Mouse (Mus musculus): ENCODE data around the gene Ptprg. TPM values are rescaled to one million over a fixed set of nuclear protein-coding genes. Genes with fewer than 3 reads are reported as not detected.

Gene Ptprg
- polyA plus RNA-seq, 1 experiment = 16.6 TPM

DNA sequence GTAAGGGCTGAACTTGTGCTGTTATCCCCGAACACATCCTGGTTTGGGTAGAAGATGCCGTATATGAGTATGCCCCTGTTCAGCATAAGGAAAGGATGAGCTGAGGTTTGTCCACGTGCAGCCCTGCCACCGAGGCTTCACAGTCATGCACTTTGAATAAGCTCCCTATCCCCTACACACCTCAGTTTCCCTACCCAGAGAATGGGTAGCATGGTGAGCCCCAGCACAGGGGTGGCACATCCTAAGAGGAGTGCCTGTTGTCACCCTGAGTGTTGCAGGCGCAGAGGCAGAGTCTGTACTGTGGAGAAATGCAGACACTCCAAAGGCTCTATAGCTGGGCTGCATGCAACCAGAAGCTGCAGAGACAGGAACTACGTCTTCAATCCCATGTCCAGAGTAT, 599.4 kb downstream of the Ptprg start:
- Histone ChIP-seq H3ac (ENCODE audit: control insufficient read depth, insufficient read length, low read depth) (no peak overlapping the region), H3K79me2 (ENCODE audit: control insufficient read depth, insufficient read depth) (no peaks in the 10 kb centered on the region), H3K79me3 (ENCODE audit: low read depth) (no peaks in the 10 kb centered on the region), H3K27me3 (ENCODE audit: control insufficient read depth, insufficient read depth, insufficient read length) (no peaks in the 10 kb centered on the region), H3K4me3 (ENCODE audit: insufficient read depth, poor library complexity, severe bottlenecking) (no peak overlapping the region), H3K36me3 (ENCODE audit: control insufficient read depth, insufficient read depth) (no peaks in the 10 kb centered on the region)
- TF ChIP-seq MYOD1 (IDR thresholded peaks at IDR 0.05; ENCODE audit: control insufficient read depth, insufficient read length, low read depth) (no peak), MAX (IDR thresholded peaks at IDR 0.05) (no peak), MYOG (IDR thresholded peaks at IDR 0.05; ENCODE audit: control insufficient read depth, extremely low read depth, insufficient read length) (no peak), FOSL1 (IDR thresholded peaks at IDR 0.05; ENCODE audit: insufficient read depth, low read length, poor library complexity, severe bottlenecking) (no peak), CTCF (IDR thresholded peaks at IDR 0.05; ENCODE audit: control insufficient read depth, insufficient read depth, insufficient read length) (no peak), USF1 (IDR thresholded peaks at IDR 0.05; ENCODE audit: low read depth) (no peak), CEBPB (IDR thresholded peaks at IDR 0.05; ENCODE audit: low read depth) (no peak)

DNA sequence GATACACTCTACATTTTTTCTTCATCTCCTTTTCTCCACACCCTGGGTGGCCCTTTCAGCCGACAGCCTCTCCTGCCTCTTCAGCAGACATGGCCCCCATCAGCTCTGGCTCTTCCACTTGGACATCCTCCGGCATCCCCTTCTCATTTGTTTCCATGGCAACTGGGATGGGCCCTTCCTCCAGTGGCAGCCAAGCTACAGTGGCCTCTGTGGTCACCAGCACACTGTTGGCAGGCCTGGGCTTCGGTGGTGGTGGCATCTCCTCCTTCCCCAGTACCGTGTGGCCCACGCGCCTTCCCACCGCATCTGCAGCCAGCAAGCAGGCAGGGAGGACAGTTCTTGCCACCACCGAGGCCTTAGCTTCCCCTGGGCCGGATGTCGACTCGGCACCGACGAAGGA, 600.3 kb downstream of the Ptprg start:
- no peaks in the 10 kb centered on the region for H3K27me3 ChIP-seq (ENCODE audit: control insufficient read depth, insufficient read depth, insufficient read length)
- no peak for TF ChIP-seq CTCF (IDR thresholded peaks at IDR 0.05; ENCODE audit: control insufficient read depth, insufficient read depth, insufficient read length)
- no peak for TF ChIP-seq FOSL1 (IDR thresholded peaks at IDR 0.05; ENCODE audit: insufficient read depth, low read length, poor library complexity, severe bottlenecking)
- no peak for TF ChIP-seq CEBPB (IDR thresholded peaks at IDR 0.05; ENCODE audit: low read depth)
- TF ChIP-seq MYOD1 (IDR thresholded peaks at IDR 0.05; ENCODE audit: control insufficient read depth, insufficient read length, low read depth) = no peak
- no peak overlapping the region for H3K4me3 ChIP-seq (ENCODE audit: insufficient read depth, poor library complexity, severe bottlenecking)
- no peaks in the 10 kb centered on the region for H3K36me3 ChIP-seq (ENCODE audit: control insufficient read depth, insufficient read depth)
- no peaks in the 10 kb centered on the region for H3K79me3 ChIP-seq (ENCODE audit: low read depth)
- no peaks in the 10 kb centered on the region for H3K79me2 ChIP-seq (ENCODE audit: control insufficient read depth, insufficient read depth)
- no peak overlapping the region for H3ac ChIP-seq (ENCODE audit: control insufficient read depth, insufficient read length, low read depth)

DNA sequence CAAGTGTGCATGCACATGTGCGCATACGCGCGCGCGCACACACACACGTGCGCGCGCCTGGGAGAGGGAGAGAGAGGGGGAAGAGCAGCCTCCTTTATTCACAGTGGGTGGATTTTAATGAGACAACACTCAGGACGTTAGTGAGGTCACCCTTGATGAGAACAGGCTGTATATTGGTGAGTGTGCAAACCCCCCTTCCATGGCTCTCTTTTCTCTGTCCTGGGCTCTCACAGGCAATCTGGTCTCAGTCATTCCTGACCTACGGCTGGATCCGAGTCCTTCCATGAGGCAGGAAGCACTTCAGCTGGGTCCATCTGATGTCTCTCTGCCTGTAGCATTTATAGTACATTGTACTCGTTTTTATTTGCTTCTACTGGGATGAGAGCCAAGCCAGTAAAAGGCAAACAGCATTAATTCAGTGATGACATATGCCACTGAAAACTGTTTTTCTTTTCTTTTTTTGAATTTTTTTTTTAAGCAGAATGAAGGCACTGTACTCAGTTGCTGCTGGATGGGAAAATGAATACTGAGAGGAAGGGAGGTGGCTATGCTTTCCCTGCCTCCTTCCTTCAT, 608.5 kb downstream of the Ptprg start:
- no peak for TF ChIP-seq FOSL1 (IDR thresholded peaks at IDR 0.05; ENCODE audit: insufficient read depth, low read length, poor library complexity, severe bottlenecking)
- TF ChIP-seq MAX (IDR thresholded peaks at IDR 0.05) = no peak
- no peak for TF ChIP-seq CTCF (IDR thresholded peaks at IDR 0.05; ENCODE audit: control insufficient read depth, insufficient read depth, insufficient read length)
- no peak for TF ChIP-seq USF1 (IDR thresholded peaks at IDR 0.05; ENCODE audit: low read depth)
- no peak for TF ChIP-seq MYOD1 (IDR thresholded peaks at IDR 0.05; ENCODE audit: control insufficient read depth, insufficient read length, low read depth)
- no peak for TF ChIP-seq CEBPB (IDR thresholded peaks at IDR 0.05; ENCODE audit: low read depth)
- no peak for TF ChIP-seq MYOG (IDR thresholded peaks at IDR 0.05; ENCODE audit: control insufficient read depth, extremely low read depth, insufficient read length)
- no peak overlapping the region for H3K4me3 ChIP-seq (ENCODE audit: insufficient read depth, poor library complexity, severe bottlenecking)
- no peaks in the 10 kb centered on the region for H3K27me3 ChIP-seq (ENCODE audit: control insufficient read depth, insufficient read depth, insufficient read length)
- H3K79me2 ChIP-seq (ENCODE audit: control insufficient read depth, insufficient read depth) = no peaks in the 10 kb centered on the region
- H3ac ChIP-seq (ENCODE audit: control insufficient read depth, insufficient read length, low read depth) = no peak overlapping the region
- no peaks in the 10 kb centered on the region for H3K36me3 ChIP-seq (ENCODE audit: control insufficient read depth, insufficient read depth)
- no peaks in the 10 kb centered on the region for H3K79me3 ChIP-seq (ENCODE audit: low read depth)

- no peak overlapping the region for H3ac ChIP-seq (ENCODE audit: control insufficient read depth, insufficient read length, low read depth)
- H3K79me3 ChIP-seq (ENCODE audit: low read depth) = no peaks in the 10 kb centered on the region
- H3K4me3 ChIP-seq (ENCODE audit: insufficient read depth, poor library complexity, severe bottlenecking) = no peak overlapping the region
- no peaks in the 10 kb centered on the region for H3K36me3 ChIP-seq (ENCODE audit: control insufficient read depth, insufficient read depth)
- TF ChIP-seq MYOD1 (IDR thresholded peaks at IDR 0.05; ENCODE audit: control insufficient read depth, insufficient read length, low read depth) (no peak), CTCF (IDR thresholded peaks at IDR 0.05; ENCODE audit: control insufficient read depth, insufficient read depth, insufficient read length) (no peak), USF1 (IDR thresholded peaks at IDR 0.05; ENCODE audit: low read depth) (no peak)
- no peaks in the 10 kb centered on the region for H3K79me2 ChIP-seq (ENCODE audit: control insufficient read depth, insufficient read depth)
- H3K27me3 ChIP-seq (ENCODE audit: control insufficient read depth, insufficient read depth, insufficient read length) = no peaks in the 10 kb centered on the region
Measured at GRCm38 (mm10) chr14:12162331-12162854, 609.1 kb downstream of the Ptprg start.

DNA sequence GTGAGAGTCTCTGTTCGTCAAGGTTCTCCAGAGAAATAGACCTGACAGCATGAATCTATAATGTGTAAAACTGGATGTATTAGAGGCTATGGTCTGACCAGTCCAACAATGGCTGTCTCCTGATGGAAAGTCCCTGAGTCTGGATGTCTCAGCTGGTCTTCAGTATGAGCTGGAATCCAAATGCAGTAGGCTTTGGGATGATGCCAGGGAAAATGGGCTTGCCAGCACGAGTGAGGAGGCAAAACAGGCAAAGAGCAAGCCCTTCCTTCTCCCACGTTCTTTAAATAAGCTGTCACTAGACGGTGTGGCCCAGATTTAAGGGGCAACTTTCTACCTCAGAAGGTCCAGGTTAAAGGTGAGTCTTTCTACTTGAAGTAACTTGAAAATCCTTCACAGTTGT, 609.9 kb downstream of the Ptprg start:
- TF ChIP-seq MYOG (IDR thresholded peaks at IDR 0.05; ENCODE audit: control insufficient read depth, extremely low read depth, insufficient read length) (no peak), USF1 (IDR thresholded peaks at IDR 0.05; ENCODE audit: low read depth) (no peak), MAX (IDR thresholded peaks at IDR 0.05) (no peak)
- H3K79me2 ChIP-seq (ENCODE audit: control insufficient read depth, insufficient read depth) = no peaks in the 10 kb centered on the region
- no peaks in the 10 kb centered on the region for H3K36me3 ChIP-seq (ENCODE audit: control insufficient read depth, insufficient read depth)
- H3K79me3 ChIP-seq (ENCODE audit: low read depth) = no peaks in the 10 kb centered on the region
- no peaks in the 10 kb centered on the region for H3K27me3 ChIP-seq (ENCODE audit: control insufficient read depth, insufficient read depth, insufficient read length)
- H3K4me3 ChIP-seq (ENCODE audit: insufficient read depth, poor library complexity, severe bottlenecking) = no peak overlapping the region
- H3ac ChIP-seq (ENCODE audit: control insufficient read depth, insufficient read length, low read depth) = no peak overlapping the region

- no peaks in the 10 kb centered on the region for H3K79me2 ChIP-seq (ENCODE audit: control insufficient read depth, insufficient read depth)
- no peak for TF ChIP-seq MAX (IDR thresholded peaks at IDR 0.05)
- no peak overlapping the region for H3ac ChIP-seq (ENCODE audit: control insufficient read depth, insufficient read length, low read depth)
- H3K79me3 ChIP-seq (ENCODE audit: low read depth) = no peaks in the 10 kb centered on the region
- H3K4me3 ChIP-seq (ENCODE audit: insufficient read depth, poor library complexity, severe bottlenecking) = no peak overlapping the region
- H3K27me3 ChIP-seq (ENCODE audit: control insufficient read depth, insufficient read depth, insufficient read length) = no peaks in the 10 kb centered on the region
- no peaks in the 10 kb centered on the region for H3K36me3 ChIP-seq (ENCODE audit: control insufficient read depth, insufficient read depth)
Measured at GRCm38 (mm10) chr14:12167215-12167614, 613.9 kb downstream of the Ptprg start.

Data from C2C12 (cell line).